Mouse (Mus musculus) layer of hippocampus, postnatal 14 days (tissue): ENCODE results near the gene Jmjd1c. TPM values are rescaled to one million over a fixed set of nuclear protein-coding genes. Genes with fewer than 3 reads are reported as not detected.

Experiments used
- DNase-seq, 2 experiments: peaks; one replicate each; pipeline ENCODE4 v3.0.0; 2021 to 2022; ENCODE audit warnings: low spot score in 2 of 2, mixed read lengths in 1 of 2
- total RNA-seq, 2 experiments: library from RNA; stranded (reverse); gene quantifications; 2 replicates each; pipeline ENCODE4 v1.2.3; 2021

Jmjd1c gene
- total RNA-seq, 2 experiments from 2014 or later, result 96.9 to 104 TPM

- DNase-seq, result no peak
Observed at GRCm38 (mm10) chr10:67187001-67187453, 91.1 kb downstream of the Jmjd1c start.

DNA sequence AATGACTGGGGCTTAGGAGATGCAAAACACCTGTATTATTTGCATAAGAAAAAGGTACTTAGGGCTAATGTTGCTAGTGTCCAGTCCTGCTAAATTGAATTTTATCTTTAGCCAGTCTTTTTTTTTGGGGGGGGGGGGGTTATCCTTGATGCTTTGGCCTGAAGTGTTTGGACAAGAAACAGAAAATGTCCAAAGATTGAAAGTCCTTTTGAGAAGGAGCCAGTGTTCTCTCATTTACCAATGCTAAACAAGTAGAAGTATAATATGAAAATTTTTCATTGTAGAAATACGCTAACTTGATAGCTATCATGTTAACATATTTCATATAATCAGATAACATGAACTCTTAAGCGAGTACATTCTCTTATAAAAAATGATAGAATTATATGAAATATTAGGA is 92.0 kb downstream of the Jmjd1c start:
- no peak for DNase-seq

DNA sequence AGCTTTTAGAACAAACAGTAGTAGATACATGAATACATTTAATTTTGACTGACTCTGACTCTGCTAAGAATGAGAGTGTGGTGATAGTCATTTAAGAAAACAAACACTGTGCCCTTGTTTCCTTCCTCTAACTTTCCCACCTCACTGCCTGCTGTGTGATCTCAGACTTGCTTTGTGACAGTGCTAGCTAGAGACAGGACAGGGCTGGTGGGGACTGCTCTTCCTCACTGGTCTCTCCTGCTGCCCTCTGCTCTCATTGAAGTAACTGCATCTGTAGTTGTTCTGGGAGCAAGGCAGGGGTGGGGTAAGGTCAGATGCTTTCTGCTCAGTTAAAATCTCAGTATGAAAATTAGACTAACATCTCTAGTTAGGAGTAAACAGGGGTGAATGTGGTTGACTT is 93.1 kb downstream of the Jmjd1c start:
- no peak for DNase-seq

DNA sequence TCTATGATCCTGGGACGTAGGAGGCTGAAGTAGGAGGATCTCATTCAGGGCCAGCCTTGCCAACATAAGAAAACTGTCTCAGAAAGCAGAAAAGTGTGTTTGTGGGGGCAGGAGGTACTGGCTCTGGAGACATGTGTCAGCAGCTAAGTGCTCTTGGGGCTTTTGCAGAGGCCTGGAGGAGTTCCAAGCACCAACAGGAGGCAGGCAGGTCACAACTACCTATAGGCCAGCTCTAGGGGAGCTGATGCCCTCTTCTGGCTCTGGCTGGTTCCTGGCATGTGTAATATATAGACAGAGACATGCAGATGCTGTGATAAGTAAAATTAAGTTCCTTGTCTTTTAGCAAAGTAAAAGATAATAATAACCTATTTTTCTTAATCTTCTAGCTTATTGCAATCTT is 94.3 kb downstream of the Jmjd1c start:
- DNase-seq, result no peak

DNA sequence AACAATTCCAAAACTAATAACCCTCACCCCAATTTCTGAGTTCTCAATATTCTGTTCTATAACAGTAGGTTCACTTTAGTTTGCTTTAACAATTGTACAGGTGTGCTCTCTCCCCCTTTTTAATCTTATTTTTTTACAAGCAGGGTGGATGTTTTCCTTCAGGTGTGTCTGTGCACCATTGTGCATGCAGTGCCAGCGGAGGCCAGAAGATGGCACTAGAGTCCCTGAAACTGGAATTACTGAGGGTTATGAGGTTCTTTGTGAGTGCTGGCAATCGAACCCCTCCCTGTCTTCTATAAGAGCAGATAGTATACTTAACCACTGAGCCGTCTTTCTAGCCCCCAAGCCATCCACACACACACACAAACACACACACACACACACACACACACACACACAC is 96.4 kb downstream of the Jmjd1c start:
- DNase-seq, result no peak

GRCm38 (mm10) chr10:67193003-67193652 is 97.2 kb downstream of the Jmjd1c start:
- no peak for DNase-seq

- DNase-seq, result no peak
Observed at GRCm38 (mm10) chr10:67194046-67194445, 98.1 kb downstream of the Jmjd1c start.

GRCm38 (mm10) chr10:67195671-67196070 is 99.7 kb downstream of the Jmjd1c start:
- no peak for DNase-seq

DNA sequence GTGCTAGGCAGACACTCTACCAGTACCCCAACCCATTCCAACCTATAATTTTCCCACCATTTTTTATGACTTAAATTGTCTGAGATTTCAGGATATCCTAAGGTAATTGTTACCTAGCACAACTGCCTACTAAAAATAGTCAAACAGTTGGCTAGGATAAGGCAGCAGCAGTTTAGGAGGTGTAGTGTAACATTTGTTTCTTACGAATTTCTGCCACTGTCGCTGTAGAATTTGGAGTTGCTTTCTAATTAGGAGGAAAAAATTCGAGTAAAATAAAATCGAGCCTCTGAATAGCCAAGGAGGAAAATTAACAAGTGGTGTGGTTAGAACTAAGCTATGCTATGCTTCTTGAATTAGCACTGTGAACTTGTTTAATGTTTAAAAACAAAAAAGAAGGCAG is 101.3 kb downstream of the Jmjd1c start:
- no peak for DNase-seq

- peak in 1 of 2 experiments; percentile 57 for DNase-seq
Observed at GRCm38 (mm10) chr10:67197829-67198228, 101.9 kb downstream of the Jmjd1c start.

DNA sequence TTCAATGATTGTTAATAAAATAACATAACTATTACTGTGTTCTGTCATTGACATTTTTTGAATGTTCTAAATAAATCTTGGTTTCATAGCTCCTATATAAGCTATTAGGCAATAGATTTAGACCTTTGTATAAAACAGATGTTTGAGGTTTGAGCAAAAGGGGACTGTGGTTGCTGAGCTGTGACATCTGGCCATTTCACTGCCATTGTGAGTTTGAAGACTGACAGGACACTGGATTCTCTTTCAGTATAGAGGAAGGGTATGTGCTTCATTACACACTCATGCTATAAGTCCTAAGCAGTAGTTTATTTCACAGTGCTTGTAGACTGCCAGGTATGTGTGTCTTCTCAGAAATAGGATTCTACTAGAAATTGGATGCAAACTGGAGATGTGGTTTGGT is 105.8 kb downstream of the Jmjd1c start:
- no peak for DNase-seq

DNA sequence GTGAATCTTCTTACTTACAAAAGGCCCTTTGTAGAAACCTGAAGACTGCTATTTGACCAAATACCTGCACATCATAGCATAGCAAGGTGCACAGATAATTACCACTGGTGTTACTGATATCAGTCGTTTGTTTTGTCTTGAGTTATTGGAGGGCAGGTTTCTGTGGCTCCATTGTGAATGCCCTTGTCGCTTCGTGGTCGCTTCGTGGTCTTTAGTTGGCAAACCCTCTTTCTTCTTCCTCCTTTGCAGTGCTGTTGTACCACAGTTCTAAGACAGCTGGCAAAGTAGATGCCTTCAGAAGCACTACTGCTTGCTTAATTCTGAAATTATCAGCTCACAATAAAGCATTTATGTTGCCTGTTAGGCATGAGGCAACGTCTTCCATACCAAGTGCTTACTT is 106.5 kb downstream of the Jmjd1c start:
- DNase-seq, result no peak

GRCm38 (mm10) chr10:67204652-67205407 is 108.9 kb downstream of the Jmjd1c start:
- no peak for DNase-seq

DNA sequence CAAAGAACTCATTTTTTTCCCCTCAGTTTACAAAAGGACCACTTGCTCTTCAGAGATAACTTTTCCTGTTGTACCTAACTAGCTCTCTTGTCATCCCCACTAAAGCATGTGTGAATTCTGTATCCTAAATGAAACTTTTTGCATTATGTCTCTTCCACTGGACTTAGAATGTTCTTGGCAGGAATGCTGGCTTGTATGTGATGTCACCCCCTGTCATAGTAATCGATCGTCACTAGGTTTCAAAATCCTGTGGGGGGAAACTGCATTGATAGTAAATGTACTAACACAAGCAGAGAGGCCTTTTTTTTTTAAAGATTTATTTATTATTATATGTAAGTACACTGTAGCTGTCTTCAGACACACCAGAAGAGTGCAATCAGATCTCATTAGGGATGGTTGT is 112.0 kb downstream of the Jmjd1c start:
- DNase-seq, result no peak

GRCm38 (mm10) chr10:67209916-67210675 is 114.2 kb downstream of the Jmjd1c start:
- no peak for DNase-seq

DNA sequence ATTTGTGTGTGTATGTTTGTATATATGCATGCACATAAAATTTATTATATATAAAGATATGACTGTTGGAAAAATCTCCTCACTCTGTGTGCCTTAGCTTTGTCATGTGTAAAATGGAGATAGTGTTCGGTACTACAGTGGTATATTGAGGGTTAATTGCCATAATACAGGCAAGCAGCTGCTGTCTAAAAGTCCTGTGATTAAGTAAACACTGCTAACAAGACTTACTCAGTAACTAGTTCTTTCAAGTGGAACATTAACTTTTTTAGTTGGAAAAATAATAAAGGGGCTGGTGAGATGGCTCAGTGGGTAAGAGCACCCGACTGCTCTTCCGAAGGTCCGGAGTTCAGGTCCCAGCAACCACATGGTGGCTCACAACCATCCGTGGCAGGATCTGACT is 116.1 kb downstream of the Jmjd1c start:
- no peak for DNase-seq

DNA sequence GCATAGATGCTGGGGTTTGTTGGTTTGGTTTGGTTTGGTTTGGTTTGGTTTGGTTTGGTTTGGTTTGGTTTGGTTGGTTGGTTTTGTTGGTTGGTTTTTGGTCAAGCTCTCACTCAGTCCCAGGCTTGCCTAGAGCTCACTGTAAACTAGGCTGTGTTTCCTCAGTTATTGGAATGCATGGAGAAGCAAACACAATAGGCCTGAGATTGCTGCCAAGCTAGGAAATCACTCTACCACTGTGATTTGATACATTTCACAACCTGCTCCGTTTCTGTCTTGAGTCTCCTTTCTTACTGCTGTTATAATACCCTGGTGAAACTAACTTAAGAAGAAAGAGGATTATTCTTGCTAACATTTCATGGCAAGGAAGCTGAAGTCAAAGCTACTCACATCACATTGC is 117.8 kb downstream of the Jmjd1c start:
- DNase-seq, result no peak

GRCm38 (mm10) chr10:67215133-67215532 is 119.2 kb downstream of the Jmjd1c start:
- DNase-seq, result no peak

DNA sequence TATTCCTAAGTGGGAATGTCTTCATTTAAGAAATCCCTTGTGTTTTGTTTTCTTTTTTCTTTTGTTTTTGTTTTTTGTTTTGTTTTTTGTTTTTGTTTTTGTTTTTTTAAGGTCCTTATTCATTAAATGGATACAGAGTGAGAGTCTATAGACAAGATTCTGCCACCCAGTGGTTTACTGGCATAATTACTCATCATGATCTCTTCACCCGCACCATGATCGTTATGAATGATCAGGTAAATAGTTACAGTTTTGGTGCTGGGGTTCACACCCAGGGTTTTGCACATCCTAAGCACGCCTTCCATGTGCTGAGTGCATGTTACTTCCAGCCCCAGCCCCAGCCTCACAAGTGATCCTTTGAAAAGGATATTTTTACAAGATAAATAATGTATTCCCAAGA is 120.9 kb downstream of the Jmjd1c start:
- DNase-seq, result no peak

DNA sequence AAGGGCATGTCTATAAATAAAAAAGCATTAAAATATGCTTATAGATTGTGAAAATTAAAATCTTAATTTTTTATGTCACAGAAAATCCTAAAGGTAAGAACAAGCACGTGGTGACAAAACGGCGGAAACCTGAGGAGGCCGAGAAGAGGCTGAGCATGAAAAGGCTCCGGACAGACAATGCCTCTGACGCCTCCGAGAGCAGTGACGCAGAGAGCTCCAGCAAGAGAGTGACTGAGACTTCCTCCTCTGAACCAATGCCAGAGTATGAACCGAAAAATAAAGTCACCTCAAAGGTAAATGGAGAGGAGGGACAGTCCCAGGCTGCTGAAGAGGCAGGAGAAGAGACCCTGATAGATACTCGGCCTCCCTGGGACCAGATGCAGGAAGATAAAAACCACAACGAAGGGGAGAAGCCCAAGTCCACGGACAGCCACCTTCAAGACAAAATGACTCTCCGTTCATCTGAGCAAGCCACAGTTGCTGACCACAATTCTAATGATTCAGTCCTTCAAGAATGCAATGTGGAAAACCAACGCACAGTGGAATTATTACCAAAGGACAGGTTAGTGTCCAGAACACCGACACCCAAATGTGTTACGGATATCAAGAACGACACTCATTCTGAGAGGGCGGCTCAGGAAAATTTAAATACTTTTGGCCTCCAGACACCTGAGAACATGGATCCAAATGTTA is 123.1 kb downstream of the Jmjd1c start:
- DNase-seq, result no peak

DNA sequence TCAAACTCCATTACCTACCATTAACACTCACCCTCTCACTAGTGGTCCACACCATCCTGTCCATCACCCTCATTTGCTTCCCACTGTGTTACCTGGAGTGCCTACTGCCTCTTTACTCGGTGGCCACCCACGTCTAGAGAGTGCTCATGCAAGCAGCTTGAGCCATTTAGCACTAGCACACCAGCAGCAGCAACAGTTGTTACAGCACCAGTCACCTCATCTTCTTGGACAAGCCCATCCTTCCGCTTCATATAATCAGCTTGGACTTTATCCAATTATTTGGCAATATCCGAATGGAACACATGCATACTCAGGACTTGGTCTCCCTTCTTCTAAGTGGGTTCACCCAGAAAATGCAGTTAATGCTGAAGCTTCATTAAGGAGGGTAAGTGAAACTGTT is 124.3 kb downstream of the Jmjd1c start:
- no peak for DNase-seq

DNA sequence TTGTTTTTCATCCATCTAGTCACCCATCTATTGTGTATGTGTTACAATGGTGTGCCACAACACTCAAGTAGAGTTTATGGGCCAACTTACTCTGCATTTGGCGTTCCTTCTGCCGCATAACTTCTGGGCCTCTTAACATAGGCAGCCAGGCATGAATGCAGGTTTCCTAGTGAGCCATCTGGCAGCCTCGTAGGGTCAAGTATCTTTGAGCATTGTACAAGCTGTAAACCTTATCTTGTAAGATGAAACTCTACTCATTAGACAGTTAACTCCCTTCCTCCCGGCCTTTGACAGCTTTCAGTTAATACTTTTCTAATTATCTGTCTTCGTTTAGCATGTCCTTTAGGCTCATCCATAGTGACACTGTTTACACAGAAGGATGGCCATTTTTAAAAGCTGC is 125.4 kb downstream of the Jmjd1c start:
- no peak for DNase-seq
